Mouse (Mus musculus): ENCODE results near the gene Fam129a. TPM values are rescaled to one million over a fixed set of nuclear protein-coding genes. Genes with fewer than 3 reads are reported as not detected.

Fam129a gene
- total RNA-seq, 4 experiments from 2014 or later = 8.8 to 16.2 (median 12.4) TPM

DNA sequence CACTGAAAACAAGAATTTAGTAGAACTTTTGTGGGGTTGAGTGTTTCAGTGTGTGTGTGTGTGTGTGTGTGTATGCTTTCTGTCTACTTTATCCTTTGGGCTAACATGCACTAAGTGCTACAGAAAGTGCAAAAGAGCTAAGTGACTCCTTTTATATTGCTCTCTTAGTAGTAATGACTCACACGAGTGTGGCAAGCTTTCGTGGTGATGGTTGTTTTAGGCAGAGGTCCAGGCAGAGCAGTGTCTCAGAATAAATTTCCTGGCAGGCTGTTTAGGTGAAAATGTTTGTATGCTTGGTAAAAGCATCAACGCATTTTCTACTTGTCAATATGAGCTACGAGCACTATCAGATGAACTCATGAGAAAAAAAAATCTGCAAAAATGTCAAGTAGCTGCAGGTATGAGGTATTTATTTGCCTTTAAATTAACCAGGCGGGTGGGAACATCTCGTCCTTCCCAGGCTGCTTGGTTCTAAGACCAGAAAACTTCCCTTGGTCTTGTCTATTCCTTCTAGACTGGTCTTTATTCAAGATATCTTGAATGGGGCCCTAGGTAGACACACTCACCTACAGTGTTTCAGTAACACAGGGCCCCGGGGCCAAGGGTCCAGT lies 119.7 kb downstream of the Fam129a start:
- no peak for DNase-seq (ENCODE audit: low spot score)

DNA sequence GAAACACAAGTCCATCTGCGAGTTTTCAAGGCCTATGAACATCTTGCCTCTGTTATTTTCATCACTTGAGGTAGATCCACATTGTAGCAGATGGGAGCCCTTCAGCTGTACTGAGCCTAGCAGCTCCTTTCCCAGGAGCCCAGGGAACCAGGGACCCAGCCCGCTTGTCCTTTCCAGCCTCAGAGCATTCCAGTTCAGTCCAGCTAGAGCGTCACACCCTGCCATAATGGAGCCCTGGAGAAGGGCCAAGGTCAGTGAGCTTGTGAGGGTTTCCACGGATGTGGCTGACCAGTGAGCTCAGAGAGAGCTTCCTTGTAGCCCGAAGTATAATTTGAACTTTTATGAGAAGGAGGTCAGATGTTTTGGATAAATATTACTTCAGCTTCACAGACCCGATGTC lies 121.9 kb downstream of the Fam129a start:
- DNase-seq (ENCODE audit: low spot score) = peak; percentile 81

DNA sequence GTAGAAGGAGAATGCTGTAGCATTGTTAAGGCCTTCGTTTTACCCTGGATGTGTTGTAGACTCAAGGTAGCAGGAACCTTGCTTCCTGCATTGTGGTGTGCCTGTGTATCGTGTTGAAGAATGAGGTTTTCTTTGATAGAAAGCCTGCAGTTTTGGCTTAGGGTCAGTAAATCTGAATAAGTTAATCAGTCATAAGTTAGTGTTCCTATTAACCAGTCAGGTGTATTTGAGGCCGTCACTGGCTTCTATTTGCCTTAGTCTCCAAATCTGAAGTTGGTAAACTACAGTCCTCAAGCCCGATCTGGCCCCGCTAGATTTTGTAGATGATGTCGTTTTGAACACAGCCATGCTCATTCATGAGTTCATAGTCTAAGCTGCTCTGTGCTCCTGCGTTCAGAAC lies 125.8 kb downstream of the Fam129a start:
- no peak for DNase-seq (ENCODE audit: low spot score)

DNA sequence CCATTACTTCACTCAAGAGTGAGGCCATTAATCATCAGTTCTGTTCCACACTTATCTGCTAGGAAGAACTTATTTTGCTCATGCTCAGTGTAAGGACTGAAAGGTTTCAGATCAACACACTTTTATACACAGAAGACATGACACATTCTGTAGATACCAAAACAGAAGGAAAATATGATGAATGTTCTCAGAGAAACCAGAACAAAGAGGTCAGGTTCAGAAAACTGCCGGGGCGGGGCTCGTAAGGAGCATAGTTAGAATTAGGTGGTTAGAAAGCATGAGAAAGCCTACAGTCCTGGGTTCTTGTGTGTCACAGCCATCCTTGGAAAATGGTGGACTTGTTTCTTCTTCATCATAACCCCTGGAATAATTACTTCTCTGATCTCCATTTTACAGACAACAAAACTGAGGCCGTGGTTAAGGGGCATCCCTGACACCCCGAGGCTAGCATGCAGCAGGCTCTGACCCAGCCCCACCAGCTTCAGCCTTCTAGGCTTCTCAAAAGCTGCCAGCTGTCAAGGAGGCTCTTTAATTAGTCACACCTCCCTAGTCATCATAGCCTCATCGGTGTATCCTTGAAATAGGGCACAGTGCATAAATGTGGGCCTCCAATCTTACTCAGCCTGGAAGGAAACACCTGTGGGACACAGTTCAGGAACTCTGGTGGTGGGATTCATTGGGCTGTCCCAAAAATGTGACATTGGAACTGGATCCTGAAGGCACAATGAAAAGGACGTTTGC lies 127.1 kb downstream of the Fam129a start:
- DNase-seq (ENCODE audit: low spot score) = no peak

DNA sequence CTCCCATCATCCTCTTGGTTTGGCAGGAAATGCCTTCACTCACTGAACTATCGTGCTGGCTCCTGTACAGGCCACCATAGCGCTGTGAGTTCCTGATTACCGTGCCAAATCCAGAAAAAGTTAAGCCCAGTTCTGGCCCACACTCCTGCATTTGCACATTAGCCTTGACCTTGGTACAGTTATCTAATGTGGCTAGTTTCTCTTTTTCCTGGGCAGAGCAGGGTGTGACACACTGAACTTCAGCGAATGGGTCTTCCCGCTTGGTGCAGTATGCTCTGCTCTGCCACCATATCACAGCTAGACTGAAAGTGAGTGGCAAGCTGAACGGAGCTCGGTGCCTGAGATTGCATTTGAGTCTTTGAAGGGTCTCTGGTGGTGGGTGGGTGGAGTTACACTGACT lies 128.4 kb downstream of the Fam129a start:
- DNase-seq (ENCODE audit: low spot score) = no peak

DNA sequence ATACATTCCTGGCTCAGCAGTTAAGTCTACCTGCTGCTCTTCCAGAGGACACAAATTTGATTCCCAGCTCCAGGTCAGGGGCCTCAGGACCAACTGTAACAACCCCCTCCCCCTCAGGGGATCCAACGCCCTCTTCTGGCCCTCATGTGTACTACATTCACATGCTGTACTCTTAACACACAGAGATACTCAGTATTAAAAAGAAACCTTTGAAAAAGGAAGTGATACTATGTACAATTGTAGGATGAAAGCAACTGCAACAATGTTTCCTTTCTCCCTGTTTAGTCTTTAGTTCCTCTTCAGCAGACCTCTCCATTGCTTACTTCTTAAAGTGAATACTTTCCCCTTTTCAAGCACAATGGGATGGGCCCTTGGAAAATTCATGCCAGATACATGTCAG lies 131.8 kb downstream of the Fam129a start:
- no peak for DNase-seq (ENCODE audit: low spot score)

DNA sequence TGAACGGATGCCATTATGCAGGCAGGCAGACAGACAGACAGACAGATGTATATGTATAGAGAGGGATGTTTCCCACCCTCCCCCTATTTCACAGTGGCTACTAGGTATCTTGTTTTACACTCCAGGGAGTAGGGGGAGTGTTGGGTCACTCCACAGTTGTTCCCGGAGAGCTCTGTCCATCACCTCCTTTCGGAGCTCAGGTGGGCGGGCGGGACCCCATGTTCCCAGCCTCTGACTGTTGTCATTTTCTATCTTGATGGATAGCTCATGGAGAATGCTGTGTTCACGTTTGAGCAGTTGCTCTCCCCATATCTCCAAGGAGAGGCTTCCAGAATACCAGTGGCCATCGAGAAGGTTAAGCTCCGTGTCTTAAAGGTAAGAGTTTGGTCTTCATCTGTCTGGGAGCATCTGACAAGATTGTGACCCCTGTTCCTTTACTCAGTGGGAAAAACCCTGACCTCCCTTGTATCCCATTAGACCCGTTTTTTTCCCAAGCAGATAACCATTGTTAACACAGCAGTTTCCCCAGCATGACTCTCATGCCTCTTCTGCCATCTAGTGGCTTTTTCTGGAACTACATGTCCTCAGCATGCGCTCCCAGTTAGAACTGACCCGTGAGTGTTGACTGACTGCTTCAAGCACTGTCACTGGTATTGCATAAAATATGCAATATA lies 134.9 kb downstream of the Fam129a start:
- peak; percentile 92 for DNase-seq (ENCODE audit: low spot score)

DNA sequence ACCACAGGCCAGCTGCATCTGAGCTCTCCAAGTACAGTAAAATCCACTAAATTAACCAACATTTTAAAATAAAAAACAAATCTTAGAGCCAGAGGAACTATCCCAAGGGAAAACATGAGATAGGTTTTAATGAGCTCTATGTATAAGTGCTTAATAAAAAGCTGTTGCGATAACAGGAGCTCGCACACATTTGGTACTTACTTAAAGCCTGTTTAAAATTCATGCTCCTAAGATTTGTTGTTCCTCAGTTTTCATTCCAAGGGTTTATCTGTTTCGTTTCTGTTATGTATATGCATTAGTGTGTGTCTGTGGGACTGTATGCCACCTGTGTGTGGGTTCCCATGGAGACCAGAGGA lies 135.4 kb downstream of the Fam129a start:
- DNase-seq (ENCODE audit: low spot score) = no peak

DNA sequence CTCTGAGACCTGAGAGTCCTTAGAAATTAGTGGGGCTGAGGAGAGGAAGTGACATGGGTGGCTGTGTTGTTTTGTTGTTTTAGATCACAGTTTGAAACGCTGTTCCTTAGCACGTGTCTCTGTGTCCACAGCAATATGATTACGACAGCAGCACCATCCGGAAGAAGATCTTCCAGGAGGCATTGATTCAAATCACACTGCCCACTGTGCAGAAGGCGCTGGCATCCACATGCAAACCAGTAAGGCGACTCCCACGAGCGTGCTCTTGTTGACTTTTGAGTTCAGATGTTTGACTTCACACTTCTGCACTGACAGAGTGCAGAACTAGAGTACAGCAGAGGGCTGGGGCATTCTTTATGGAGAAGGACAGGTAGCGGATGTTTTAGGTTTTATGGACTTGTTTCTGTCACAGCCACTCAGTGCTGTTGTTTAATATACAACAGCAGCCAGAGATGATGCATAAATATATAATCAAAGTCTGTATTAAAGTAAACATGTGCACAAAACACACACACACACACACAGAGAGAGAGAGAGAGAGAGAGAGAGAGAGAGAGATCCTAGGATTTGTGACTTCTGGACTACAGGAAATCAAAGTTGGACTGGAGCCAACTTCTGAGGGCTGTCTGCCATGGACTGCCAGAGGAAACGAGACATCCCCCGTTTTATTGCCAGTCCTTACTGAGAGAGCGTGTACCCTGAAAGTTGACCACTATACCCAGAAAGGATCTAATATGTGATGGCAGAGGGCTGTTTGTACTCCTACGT lies 138.2 kb downstream of the Fam129a start:
- no peak for DNase-seq (ENCODE audit: low spot score)

DNA sequence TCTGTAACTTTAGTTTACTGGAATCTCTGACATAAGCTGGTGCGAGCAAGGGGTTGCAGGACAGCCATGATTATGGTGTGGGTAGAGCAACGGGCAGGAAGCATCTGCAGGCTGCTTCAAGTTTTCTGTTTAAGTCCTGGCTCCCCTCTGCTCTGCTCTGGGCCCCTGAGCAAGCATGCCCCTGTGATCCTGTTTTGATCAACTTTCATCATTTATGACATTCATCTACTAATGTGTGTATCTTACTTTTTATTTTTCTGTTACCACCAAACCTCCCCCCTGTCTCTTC lies 138.7 kb downstream of the Fam129a start:
- no peak for DNase-seq (ENCODE audit: low spot score)

DNA sequence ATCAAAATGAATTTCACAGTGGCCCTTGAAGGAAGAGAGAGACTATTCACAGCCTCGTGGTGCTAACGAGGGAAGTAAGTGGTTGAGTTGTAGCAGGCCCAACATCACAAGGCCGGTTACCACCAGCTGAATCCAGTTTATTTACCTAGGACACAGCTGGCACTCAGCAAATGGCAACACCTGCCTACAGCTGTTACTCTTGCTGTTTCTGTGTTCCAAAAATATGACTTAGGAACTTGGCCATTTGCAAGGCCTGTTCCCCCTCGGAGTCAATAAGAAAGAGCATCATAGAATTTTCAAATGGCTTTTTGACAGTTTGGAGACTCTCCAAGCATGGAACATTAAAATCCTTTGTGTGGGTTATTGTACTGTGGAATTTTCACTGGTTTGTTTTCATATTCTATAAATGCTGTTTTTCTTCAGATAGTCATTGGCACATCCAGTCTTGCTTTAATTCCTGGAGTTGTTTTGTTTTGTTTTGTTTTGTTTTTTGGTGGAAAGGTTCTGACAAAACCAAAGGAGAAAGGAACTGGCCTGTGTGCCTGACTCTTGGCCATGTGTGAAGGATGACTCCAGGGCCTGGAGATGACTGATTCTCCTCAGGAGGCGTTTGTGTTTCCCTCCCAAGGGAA lies 139.6 kb downstream of the Fam129a start:
- DNase-seq (ENCODE audit: low spot score) = no peak

DNA sequence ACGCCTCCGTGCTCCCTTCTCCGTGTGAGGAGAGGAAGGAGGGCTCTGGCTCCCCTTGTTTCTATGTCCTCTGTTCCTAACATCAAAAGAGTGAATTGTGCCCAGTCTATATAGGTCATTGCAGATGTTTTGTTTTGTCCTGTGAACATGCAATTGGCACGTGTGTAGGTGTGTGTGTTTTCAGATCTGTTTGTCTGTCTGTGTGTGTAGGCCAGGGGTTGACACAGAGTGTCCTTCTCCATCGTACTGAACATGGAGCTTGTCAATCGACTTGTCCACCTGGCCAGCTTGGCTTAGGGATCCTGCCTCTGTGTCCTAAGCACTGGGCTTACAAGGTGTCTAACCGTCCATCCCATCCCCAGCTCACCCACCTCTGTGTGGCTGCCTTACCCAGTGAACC lies 140.1 kb downstream of the Fam129a start:
- no peak for DNase-seq (ENCODE audit: low spot score)

DNA sequence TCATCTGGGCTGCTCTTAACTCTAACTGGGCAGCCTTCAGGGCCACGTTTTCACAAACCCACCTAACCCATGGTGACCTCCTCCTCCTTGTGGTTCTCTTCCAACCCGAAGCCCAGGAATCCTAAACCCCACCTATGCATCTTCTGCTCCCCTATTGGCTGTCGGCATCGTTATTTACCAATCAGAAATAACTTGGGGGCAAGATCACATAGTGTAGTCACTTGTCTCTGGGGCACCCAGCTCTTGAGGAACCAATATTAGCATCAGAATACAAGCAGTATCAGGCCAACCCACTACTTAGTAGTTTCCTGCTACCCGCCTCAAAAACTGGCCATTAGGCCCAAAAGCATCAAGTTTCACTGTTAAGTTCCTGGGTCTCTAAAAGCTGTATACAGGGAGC lies 141.7 kb downstream of the Fam129a start:
- DNase-seq (ENCODE audit: low spot score) = no peak

DNA sequence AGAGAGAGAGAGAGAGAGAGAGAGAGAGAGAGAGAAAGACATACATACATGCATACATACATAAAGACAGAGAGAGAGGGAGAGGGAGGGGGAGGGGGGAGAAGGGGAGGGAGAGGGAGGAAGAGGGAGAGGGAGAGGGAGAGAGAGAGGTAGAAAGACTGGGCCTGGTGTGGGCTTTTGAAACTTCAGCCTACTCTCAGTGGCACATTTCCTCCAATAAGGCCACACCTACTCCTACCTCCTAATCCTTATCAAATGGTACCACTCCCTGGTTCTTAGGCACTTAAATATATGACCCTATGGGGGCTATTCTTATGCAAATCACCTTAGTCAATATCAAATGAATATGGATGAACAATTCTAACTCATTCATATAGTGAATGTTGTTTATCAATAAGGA lies 142.6 kb downstream of the Fam129a start:
- no peak for DNase-seq (ENCODE audit: low spot score)

DNA sequence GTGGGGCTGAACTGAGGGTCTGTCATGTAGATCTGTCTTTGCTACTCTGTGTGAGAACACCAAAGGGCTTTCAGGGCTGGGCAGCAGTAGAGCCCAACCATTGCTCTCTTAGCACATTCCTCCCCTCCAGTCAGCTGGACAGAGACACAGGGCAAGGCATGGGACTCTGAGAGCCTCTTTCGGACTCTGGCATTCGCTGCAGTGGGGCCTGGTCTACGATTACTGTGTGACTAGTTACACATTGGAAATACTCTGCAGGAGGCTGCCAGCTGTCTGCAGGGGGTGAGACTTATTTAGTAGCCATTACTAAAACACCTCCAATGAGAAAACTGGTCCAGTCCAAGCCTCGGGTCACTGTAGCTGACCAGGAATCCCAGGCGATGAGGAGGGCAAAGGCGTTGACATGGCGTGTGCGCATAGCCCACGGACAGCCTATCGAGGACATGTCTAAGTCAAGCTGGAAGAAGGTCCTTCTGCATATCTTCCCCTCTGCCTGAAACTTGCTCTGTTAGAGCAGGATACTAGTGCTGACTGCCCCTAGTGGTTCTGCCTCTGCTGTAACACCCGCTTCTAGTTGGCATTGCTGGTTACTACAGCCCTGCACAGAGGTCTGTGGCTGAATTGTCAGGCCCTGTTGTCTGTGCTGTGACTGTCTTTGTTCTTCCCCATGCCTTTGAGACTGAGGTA lies 145.2 kb downstream of the Fam129a start:
- no peak for DNase-seq (ENCODE audit: low spot score)

DNA sequence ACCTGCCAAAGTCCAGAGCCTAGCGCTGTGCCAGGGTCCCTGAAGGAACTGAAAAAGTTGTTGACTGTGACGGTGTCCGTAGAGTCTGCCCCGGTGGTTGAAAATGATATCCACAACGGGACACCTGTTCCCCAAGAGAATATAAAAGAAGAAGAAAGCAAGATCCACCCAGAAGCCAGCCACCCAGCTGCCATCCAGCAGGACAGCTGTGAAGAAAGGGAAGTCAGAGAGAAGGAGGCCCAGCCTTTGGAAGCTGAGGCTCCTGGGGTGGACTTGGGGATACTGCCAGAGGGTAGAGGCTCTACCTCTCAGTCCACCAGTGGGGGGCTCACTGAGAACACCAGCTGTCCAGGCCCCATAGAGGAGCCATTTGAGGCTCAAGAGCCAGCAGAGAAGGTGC lies 146.6 kb downstream of the Fam129a start:
- DNase-seq (ENCODE audit: low spot score) = no peak

DNA sequence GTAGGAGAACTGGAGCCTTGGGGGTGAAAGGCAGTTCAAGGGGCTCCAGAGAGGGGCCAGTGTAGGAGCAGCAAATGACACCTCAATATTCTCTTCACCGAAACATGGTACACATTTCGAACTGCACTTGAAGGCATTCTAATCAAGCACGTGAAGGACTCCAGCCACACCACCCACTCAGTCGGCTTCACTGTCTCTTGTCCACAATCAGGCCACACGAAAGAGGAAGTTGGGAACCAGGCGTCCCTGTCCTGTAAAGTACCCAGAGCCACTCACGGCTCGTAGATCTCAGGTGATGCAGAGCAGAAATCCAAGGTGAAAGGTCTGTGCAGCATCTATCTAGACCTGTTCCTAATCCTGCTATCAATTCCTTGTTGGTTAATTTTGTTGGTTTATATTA lies 147.6 kb downstream of the Fam129a start:
- DNase-seq (ENCODE audit: low spot score) = no peak

DNA sequence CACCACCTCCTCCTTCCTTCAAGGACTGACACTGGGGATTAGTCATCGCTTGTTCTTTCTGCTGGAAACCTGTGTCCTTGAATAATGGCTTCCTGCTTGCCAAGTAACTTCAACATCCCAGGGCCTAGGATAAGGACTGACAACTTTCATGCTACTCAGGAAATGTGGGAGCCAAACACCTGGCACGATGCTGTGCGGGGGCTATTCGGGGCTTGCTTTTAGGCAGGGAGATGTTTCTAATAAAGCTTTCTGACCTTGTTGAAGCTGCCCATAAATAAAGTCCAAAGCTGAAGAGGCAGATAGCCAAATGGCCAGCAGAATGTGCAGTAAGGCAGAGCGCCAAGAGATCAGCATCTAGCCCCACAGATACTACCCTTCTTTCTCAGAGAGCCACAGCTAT lies 148.9 kb downstream of the Fam129a start:
- no peak for DNase-seq (ENCODE audit: low spot score)

DNA sequence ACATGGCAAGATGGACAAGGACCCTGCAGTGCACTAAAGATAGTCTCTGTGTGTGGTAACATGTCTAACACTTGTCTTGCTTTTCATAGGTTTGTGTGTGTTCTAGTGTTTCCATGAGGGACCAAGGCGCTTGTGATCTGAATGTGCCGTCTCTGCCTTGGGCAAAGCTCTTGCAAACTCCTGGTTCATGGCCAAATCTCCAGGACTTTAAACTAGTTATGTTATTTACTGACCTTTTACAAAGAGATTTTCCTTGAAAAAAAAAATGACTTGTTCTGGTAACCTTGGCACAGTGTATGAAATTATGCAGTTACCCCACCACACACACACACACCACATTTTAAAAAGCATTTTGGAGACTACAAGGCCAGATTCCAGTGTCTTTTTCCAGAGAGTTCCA lies 149.6 kb downstream of the Fam129a start:
- no peak for DNase-seq (ENCODE audit: low spot score)

DNA sequence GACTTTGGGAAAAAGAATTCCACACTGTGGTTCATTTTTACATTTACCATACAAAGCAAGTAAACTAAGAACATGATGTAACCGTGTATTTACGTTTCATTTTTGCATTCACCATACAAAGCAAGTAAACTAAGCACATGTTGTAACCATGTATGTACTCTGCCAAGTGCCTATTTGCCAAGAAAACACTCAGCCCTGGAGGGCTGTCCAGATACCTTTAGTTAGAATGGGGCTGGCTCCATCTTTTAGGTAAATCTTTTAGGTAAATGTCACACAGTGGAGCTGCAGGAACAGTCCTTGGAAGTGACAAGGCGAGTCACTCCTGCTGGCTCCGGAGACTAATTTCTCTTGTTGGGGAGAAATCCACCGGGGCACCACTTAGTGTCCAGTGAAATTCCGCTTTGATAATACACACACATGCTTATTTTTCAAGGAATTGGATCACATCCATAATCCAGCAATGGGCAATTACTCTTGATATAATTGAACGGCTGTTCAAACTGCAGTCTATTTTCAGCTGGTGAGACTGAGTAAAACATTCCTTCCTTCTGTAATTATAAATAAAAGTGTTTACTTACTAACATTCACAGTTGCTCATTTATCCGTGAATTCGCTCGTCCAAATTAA lies 150.5 kb downstream of the Fam129a start:
- no peak for DNase-seq (ENCODE audit: low spot score)

DNA sequence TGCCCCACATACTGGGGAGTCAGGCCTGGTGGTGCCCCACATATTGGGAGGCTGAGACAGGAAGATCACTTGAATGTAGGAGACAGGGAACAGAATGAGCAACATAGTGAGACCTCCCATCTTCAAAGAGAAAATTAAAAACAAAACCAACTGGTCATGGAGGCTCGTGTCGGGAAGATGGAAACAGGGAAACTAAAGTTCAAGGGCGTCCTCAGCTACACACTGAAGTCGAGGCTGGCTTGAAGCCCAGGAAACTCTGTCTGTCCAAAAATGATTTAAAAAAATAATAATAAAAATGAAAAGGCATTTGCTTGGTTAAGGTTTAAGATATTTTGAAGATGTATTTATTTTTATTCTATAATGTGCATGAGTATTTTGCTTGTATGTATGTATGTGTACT lies 152.8 kb downstream of the Fam129a start:
- no peak for DNase-seq (ENCODE audit: low spot score)

Measured in heart, adult 8-10 months (tissue).